Mouse (Mus musculus): ENCODE data around the gene Snapc4.

DNA sequence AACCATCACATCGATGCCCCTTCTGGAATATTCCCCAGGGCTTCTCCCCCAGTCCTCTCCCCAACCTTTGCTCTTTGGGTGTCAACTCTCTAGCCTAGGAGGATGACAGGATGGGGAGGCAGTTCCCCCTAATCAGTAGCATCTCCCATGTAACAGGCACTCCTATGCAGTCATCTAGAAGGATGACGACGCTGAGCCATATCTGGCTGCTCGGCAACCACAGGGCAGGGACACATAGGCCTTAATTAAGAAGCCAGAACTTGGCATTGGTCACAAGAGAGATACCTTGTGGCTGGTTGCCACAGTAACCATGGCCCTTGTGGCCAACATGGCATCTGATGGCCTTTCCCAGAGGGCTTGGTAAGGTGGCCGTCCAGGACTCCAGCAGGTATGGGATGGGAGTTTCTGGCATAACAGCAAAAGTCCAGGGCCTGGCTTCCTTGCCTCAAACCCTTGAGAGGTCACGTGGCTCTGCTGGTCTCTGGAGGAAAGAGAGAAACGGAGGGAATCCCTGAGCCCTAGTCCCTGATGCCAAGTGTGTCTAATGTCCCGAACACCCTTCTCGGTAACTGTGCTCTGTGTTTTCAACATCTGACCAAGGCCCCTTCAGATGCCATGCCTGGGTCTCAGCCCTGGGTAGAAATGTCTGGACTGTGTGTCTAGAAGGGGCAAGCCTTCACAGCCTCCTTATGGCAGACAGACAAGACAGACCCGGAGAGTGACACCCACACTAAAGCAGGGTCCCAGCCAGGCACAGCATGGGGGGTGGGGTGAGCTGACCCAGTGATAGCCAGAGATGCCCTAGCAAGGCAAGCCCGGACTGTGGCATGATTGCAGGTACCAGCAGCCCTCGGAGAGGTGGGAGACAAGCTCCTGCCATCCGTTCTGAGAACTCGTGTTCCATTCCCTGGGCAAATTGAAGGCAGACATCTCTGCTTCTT lies 59.9 kb downstream of the Snapc4 start:
- TF ChIP-seq GATA1 (IDR thresholded peaks at IDR 0.05; ENCODE audit: borderline replicate concordance, low read length) (no peak), FLI1 (IDR thresholded peaks at IDR 0.05; ENCODE audit: low read length) (no peak)

Measured in megakaryocyte, embryonic 14.5 days (primary cell).